Mouse (Mus musculus) A20 (cell line): ENCODE results near the gene Fut2.
A peak's percentile ranks its signal among the peaks of the same experiment; 100 is the strongest.

Experiments
- DNase-seq: peaks from one replicate; pipeline ENCODE4 v3.0.0-alpha.2; 2011; ENCODE audit warnings: low read depth, low spot score

The Fut2 gene

DNA sequence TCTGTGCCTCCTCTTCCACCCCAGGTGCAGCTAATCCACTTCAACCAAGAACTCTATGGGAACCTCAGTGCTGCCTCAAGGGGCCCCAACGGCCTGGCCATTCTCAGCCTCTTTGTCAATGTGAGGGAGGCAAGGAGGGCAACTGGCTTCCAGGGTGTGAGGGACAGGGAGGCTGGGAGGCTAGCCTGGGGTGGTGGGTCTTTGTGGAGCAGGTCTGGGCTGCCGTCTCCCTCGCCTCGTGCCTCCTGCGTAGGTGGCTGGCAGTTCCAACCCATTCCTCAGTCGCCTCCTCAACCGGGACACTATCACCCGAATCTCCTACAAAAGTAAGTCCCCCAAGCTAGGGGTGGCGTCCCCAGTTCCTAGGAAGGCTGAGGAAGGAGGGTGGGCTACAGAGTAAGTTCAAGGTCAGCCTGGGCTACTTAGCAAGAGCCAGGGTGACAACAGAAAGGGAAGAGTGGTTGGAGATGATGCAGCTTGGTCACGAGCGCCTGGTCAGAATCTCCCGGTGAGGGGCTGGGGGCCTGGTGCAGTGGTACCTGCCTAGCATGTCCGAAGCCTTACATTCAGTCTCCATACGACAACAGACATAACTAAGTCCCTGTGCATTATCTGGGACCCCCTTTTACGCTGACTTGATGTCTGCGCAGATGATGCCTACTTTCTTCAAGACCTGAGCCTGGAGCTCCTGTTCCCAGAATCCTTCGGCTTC, 36.8 kb upstream of the Fut2 start:
- no peak for DNase-seq

DNA sequence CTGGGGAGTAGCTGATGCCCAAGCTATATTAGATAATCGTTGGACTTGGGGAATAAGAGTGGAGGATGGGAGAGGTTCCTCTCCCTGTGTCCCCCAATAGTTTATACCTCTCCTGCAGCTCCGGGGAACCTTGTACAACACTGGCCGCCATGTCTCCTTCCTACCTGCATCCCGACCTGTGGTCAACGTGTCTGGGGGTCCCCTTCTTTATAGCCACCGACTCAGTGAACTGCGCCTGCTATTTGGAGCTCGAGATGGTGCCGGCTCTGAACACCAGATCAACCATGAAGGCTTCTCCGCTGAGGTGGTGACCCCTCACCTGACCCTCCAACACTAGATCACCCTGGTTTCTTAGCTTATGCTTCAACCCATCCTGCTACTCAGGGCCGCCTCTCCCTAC, 36.1 kb upstream of the Fut2 start:
- no peak for DNase-seq

DNA sequence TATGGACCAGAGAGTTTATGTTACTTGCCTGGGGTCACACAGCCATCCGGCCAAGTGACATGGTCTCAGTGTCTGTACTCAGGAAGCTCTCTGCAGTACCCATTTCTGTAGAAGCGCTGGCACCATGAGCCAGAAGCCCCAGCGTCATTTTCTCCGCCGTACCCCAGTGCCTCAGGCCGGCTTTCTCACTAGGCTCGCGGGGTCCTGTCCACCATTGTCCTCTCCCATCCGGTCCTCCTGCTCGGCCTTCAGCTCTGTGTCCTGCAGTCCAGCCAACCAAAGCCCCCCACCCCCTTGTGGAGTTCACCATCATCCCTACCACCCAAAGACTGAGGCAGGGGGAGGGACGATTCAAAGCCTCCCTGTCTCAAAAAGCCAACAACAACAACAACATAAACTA, 35.4 kb upstream of the Fut2 start:
- no peak for DNase-seq

DNA sequence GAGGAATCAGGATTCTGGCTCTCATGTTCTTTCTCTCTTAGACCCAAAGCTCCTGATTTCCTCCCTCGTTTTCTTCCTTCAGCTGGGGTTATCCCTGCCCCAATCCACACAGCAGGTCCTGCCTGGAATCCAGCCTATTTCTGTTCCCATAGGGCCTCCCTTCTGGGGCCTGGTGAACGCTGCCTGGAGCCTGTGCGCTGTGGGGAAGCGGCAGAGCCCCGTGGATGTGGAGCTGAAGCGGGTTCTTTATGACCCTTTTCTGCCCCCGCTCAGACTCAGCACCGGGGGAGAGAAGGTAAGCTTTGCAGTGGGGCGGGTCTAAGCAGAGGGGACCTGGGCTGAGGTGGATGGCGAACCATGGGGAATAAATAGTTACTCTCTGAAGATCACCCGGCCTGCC, 34.9 kb upstream of the Fut2 start:
- no peak for DNase-seq

DNA sequence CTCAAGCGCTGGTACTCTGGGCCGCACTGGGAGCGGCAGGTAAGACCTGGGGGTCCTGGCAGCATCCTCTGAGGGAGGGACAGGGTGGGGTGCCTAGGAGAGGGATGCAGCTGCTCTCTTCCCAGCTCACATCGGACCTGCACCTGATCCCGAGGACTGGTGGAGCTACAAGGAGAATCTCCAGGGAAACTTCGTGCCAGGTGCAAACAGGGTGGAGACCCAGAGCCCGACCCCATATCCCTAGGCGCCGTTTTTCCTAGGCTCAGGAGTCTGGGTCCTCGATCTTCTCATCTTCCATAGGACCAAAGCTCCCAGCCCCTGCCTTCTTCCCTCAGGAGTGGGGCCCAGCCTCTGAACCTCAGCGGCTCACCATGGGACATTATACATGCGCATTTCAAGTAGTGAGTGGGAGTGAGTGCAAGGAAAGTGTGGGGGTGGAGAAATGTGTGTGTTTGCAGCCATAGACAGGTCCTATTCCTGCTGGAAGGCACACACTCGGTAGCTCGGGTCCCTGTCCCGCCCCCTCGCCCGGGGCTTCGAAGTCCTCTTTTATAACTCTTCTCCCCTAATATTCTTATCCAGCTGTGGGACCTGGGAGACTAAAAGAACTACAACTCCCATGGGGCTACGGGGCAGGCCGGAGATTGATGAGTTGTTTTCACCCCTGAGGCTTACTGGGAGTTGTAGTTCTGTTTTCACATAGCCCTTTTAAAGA, 34.3 kb upstream of the Fut2 start:
- DNase-seq: peak; percentile 65

DNA sequence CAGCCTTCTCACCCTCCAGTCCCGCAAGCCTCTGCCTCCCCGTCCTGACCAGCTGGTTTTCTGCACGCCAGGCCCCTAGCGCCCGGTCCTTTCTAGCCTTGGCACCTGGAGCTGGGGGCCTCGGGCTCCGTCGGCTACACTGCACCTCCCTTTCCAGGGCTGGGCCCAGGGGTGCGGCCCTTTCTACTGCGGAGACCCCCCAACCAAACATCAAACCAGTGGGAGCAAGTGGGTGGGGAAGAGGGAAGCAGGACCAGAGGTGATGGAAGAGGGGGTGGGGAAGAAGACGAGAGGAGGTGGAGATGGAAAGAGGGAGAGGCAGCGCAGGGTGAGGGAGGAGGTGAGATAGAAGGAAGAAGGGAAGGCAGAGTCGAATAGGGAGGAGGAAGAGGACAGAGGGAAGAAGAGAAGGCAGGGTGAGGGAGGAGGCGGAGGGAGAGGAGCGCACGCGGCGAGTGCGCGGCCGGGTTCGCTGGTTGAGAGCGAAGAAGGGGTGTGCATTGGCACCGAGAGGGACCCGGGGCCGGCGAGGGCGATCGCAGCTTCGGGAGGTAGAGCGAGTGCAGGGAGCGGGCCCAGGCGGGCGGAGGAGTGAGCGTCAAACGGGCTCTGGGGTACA, 33.4 kb upstream of the Fut2 start, which contains the start of gene Car11:
Gene Car11, plus strand, starts transcription at position 321 of the 619 bp plus-strand sequence.
- DNase-seq: no peak

DNA sequence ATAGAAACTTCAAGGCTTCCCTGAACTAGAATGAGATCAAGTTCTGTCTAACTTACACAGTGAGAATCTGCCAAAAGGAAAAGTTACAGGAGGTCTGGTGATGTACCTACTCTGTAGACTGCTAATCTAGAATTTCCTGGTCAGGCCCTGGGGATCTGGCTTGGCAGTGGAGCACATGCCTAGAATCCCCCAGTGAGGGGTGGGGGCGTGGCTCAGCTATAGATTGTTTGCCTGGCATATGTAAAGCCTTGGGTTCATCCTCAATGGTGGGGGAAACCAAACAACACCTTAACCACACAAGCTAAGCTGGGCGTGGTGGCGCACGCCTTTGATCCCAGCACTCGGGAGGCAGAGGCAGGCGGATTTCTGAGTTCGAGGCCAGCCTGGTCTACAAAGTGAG, 31.7 kb upstream of the Fut2 start:
- DNase-seq: no peak

DNA sequence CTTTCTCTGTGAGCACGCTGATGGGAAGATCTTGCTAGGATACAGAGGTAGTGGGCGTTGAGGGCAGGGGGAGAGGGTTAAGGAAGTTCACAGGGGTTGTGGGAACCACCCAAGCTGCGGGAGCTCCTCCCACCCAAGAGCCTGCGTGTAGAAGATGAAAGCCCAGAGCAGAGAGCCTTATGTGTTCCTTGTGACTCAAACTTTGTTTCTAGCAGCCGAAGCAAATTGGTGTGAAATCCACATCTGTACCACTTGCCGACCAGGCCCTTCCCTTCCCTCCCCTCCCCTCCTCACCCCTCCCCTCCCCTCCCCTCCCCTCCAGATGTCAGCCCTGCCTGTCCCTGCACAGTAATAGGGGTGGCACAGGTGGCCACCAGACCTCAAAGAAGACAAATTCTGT, 28.9 kb upstream of the Fut2 start:
- DNase-seq: peak; percentile 18

DNA sequence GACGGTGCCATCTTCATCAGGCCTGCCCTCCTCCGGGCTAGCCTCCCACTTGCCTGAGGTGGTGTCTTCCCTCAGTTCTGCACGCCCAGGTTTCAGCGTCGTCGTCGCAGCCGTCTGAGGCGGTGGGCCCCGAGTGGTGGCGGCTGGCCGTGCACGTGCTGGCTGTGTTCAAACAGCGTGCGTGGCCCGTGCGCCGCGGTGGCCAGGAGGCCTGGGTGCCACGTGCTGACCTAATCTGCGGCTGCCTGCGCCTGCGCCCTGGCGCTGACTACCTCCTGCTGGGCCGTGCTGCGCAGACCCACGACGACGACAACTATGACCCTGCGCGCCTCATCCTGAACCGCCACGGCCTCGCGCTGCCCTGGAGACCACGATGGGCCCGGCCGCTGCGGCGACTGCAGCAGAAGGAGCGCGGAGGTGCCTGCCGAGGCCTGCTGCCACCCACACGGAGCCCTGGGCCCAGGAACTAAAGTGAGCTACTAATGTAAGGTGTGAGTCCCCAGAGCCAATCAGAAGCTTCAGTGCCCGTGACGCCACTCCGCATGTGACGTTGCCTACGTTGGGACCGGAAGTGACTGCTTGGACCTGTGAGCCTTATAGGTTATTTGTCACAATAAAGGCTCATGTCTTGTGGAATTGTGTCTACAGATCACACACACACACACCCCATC, 27.9 kb upstream of the Fut2 start, which contains the start of gene Sec1:
Gene Sec1, minus strand, starts transcription at position 482 of the 671 bp plus-strand sequence.
- no peak for DNase-seq

DNA sequence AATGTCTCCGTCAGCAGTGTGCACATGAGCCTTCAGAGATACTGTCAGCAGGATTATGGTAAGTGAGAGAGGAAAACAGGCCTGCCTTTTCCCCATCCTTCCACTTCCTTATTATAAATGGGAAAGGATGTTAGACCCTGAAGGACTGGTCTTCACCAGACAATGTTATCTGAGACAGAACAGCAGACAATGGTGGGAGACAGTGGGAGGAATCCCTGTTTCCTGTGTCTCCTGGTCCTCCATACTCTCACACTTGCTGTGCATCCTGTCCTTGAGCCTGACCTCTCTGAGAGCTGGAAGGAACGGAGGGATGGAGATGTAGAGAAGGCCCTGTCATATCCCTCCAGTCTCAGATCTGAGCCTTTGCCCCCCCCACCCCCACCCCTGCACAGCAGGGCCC, 26.2 kb upstream of the Fut2 start:
- DNase-seq: no peak

DNA sequence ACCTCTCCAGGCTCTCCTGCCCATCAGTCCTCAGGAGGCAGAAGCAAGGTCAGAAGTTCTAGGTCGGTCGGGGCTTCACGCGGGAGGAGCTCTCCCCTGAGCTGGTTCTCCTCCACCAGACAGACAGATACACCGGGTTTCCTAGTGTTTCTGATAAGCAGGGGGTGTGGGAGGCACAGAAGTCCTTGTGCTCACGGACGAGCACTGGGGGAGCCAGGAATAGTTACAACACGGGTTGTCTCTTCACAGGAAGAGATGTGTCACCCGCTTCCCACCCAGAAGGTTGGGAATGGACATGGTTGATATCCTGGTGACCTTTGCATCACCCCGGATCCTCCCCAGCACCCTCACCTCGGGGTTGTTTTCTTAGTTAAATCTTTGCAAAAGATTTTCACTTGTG, 23.6 kb upstream of the Fut2 start:
- no peak for DNase-seq

DNA sequence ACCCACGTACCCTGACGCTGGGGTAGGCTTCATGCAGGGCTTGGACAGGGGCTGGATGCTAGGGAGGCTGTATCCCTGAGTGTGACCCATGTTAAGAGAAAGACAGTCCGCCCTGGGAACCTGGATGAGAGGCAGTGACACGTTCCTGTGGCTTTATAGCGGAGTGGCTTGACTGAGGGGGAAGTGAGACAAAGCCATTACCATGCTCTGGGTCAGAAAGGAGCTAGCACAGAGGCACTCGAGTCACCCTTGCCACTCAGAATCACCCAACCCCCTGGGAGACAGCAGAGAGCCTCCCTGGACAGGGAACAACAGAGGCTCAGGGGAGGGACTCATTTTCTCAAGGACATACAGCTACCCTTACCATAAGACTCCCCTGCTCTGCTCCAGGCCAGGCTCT, 22.9 kb upstream of the Fut2 start:
- DNase-seq: peak; percentile 22

DNA sequence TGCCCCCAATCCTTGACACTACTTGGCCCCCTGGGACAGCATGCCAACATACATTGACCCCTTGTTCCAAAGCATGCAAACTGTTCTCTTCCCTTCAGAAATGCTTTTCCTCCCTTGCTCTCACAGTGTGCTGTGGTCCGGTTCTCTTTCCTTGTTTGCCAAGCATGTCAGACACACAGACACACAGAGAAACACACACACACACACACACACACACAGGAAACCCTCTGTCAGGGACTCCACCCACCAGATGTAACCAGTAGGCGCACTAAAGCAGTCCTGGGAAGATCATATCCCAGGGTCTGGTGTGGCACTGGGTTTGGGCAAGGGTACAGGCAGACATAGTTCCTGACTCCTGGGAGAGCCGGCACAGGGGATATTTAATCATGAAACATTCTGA, 20.6 kb upstream of the Fut2 start:
- DNase-seq: no peak

DNA sequence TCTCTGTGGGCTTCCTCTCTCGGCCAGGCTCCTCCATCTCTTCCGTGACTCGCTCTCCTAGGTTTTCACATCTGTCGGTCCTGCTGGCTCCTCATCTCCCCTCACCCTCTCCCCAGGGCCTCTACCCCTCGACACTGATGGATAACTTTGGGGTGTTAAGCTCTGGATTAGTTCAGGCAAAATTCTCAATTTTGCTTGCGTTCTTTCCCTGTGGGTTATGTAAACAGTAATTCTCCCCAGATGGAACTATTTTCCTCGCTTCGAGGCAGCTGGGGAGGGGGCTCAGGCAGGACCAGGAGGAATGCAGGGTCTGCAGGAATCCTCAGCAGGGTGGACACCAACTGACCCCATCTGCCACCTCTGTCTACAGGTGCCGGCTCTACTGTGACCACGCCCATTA, 19.6 kb upstream of the Fut2 start:
- DNase-seq: no peak

DNA sequence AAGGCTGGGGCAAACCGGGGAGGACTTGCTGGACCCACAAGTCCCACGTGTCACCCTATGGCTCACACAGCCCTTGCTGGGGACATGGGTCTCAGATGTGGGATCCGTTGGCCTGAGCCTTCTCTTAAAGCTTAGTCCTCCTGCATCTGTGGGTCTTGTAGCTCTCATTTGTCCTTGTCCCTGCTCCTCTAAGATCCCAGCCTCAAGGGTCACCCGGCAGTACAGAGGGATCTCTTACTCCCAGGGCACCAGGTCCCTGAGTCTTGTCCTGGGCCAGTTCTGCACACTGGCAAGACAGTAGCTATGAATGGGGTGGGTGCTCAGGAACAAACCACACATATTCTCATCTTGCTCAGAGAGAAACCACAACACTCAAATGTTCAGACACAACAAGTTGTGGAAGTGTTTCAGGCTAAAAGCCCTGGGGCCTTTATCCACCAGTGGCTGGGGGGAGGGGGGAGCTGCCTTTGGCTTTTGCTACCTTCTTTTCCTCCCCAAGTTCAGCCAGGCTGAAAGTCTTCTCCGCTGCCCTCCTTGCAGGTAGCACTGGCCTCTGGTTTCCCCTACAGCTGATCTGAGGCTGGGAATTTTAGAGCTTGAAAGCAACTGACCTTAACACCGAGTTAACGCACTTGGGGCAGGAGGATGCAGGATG, 17.3 kb upstream of the Fut2 start, which contains the start of gene Ntn5:
Gene Ntn5, plus strand, starts transcription at position 627 of the 655 bp plus-strand sequence.
- DNase-seq: no peak

DNA sequence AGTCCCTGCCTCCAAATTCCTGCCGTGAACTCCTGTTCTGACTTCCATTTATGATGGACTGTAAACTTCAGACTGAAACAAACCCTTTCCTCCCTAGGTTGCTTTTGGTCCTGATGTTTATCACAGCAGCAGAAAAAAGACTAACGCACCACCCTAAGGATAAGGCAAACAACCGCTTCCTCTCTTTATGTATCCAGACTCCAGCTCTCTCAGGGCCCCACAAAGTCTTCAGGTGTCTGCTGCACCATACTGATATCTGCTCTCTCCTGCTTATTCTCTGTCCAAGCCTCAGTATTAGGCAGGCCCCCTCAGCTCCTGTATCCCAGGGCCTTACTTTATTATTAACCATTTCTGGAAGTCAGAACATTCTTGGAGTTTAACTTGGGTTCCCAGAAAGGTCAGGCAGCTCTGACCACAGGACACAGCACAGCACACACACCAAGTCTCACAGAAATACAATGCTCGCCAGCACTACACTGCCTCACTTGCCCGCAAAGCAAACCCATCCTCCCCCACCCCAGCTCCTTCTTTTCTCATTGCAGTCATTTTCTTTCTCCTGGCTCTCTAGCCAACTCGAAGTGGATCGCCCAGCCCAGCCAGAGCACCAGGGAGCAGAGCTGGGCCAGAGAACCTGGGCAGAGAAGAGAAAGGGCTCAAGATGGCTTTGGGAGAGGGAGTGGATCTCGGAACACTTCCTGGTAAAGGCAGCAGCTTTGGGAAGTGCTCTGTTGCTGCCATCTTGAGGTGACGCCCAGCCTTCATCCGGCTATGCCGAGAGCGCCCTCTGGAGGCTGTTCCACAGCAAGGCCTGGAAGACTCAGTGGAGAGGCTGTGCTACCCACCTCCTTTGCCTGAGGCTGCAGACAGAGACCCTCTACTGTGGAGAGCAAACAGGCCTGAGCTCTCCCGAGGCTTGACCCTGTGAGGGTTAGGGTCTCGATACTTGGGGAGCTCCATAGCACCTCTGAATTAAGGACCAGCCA, 16.2 kb upstream of the Fut2 start:
- peak; percentile 91 for DNase-seq

DNA sequence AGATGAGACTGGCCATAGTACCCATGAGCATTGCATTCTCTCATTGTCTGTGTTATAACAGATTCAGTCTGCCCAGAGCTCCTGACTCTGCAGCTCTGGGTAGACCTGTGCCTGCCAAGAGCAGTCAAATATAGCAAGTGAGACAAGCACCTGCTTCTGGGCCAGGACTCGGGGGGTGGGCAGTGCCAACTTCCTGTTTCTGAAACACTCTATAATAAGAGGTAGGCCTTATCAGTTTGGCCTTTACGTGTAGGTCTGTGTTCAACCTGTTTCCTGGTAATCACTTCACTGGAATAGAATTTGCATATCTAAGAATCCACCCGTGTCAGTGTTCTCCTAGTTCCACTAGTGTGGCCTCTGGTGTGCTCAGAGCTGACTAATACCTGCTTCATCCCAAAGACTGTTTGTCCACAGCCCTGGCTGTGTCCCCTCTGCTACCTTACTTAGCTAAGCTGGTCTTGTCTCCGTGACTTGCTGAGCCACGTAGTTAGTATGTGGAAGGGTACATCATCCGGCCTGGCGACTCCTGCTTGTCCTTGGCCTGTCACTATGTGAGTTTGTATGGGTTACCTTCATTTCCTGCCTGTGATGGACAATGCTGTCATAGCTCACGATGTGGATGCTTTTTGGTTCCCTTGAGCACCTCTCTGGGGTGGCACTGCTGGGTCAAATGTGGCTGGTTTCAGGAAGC, 15.0 kb upstream of the Fut2 start:
- peak; percentile 93 for DNase-seq

DNA sequence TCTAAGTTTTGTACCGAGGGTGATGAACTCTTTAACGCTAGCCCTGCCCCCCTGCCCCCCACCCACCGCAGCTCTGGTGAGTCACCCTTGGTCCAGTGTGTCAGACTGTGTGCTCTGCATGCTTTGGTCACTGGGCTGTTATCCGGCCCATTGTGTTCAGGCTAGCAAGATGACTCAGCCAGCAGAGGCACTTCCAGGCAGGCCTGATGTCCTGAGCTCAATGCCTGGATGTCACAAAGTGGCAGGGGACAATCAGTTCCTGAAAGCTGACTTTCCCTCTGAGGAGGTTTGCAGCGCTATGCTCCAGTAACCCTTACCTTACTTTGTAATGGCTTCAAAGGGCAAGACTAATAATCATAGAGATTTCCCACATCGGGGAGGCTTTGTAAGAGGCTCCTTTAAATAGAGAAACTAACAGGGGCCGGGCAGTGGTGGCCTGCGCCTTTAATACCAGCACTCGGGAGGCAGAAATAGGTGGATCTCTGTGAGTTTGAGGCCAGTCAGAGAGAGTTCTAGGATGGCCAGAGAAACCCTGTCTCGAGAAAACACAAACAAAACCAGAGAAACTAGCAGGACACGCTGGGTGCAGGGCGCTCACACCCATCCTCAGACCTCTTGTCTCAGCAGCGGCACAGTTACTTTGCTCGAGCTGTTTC, 13.9 kb upstream of the Fut2 start:
- peak; percentile 60 for DNase-seq

DNA sequence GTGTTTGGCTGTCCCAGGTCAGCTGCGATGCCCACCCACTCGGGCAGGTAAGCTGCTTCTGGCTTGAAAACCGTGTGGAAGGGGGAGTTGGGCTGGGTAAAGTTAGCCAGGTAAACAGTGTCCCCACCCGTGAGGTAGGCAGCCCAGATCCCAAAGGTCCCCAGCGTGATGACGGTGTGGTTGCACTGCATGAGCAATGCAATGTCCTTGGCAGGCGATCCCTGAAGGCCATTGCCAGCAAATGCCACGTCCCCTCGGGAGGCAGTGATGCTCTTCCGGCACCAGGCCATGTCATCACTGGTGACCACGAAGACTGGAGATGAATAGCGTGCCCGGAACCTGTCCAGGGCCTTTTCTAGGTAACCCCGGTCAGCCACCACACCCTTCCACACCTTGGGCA, 12.3 kb upstream of the Fut2 start:
- DNase-seq: no peak
